Mouse (Mus musculus) layer of hippocampus, postnatal 10 days (tissue): ENCODE data around the gene Ttll3. TPM values are rescaled to one million over a fixed set of nuclear protein-coding genes. Genes with fewer than 3 reads are reported as not detected.
A peak's percentile ranks its signal among the peaks of the same experiment; 100 is the strongest.

ENCODE experiments used
- DNase-seq, 2 experiments: peaks; one replicate each; pipeline ENCODE4 v3.0.0; 2021; ENCODE audit warnings: low spot score in 2 of 2
- total RNA-seq, 2 experiments: library from RNA; stranded (reverse); gene quantifications; 2 replicates each; pipeline ENCODE4 v1.2.3; 2021

Gene Ttll3
- total RNA-seq, 2 experiments from 2014 or later: 11.2 to 13.2 TPM

- DNase-seq: peak; percentile 90 to 92
Observed at GRCm38 (mm10) chr6:113377496-113378385, 11.3 kb upstream of the Ttll3 start, which contains the start of the genes Tada3 and Arpc4. Tada3 (minus strand) TSS chr6:113377883. Arpc4 (plus strand) TSS chr6:113378115.

DNA sequence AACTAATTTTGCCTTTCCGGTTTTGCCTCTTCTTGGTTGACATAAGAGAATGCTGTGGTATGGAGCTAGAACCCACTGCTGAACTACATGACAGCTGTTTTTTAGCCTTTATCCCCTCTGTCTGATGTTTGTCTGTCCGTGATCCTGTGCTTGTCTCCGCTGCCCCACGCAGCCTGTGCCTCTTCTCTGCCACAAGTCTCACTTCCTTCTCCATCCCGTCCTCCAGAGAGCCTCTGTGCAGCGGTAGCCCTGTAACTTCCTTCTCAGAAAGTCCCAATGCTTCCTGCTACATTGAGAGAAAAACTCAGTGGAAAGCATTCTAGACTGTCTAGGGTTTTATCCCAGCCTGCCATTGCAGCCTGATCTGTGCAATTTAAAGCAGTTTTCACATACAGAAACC is 9.8 kb upstream of the Ttll3 start:
- DNase-seq: no peak

- DNase-seq: no peak
Observed at GRCm38 (mm10) chr6:113380480-113380879, 8.6 kb upstream of the Ttll3 start.

DNA sequence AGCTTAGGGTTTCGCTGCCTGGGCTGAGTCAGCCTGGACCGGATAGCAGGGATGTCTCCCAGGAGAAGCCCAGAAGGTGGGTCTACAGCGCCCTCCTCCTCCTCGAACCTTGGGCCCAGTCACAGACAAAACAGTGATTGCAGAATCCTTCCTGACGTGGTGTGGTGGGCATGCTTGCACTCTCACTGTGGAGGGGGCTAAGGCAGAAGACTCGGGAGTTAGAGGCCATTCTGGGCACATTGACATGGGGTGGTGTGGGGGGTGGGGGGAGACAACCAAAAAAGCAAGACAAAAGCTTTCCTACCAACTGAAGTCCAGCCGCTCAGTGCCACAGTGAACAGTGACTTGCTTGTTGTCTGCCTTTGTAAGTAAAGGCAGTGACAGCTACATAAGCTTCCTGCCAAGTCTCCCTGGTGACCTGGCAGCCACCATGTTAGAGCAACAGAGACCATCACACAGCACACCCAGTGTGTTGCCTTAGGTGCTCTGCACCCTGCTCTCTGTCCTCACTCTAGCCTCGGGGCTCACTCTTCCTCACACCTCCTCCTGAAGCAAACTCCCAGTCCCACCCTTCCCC is 4.6 kb upstream of the Ttll3 start:
- peak; percentile 45 to 53 for DNase-seq

- no peak for DNase-seq
Observed at GRCm38 (mm10) chr6:113385160-113385714, 3.8 kb upstream of the Ttll3 start.

DNA sequence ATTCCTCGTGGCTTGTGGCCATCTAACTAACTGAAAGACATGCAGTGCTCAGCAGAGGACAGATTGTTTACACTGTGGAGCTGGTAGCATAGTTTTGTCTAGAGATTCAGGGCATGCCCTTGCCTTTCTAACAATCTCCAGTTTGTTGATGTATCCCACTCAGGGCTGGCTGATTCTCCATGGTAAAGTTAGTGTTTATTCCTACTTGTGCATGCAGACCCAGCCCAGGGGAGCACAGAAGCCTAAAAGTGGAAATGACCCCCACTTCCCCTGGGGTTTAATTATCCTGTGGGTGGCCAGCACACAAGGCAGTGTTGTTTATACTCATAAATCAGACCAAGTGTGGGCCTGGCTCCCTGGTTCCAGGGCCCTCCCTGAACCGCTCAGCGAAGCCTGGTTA is 3.0 kb upstream of the Ttll3 start:
- DNase-seq: no peak

DNA sequence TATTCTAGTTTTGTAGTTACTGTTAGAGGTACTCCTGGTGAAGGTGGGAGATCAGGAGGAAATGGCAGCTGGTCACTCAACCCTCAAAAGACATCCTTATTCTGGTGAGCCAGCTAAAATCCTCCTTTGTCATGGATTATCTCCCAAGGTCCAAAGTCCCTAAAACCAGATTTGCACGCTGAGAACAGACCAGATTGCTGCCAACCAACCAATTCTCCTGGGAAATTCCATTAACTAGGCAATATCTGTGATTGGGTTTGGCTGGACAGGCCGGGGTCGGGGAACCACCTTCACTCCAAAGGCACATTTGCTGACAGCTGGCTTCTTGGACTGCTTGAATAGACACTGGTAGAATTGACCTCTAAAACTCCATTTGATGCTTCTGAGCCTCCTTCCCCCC is 1.7 kb downstream of the Ttll3 start:
- DNase-seq: no peak

DNA sequence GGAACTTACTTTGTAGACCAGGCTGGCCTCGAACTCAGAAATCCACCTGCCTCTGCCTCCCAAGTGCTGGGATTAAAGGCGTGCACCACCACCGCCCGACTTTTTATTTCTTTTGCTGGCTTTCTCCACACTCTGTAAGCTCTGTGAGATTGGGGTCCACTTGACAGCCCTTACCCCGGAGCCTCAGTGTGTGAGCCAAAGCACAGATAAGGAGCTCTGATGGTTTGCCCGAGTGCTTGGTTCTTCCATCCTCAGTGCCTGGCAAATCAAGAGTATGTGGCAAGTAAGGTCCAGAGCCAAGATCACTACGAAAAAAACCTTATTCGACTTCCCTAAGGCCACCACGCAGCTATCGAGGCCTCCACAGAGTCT is 2.9 kb downstream of the Ttll3 start:
- DNase-seq: no peak

GRCm38 (mm10) chr6:113392387-113393071 is 3.5 kb downstream of the Ttll3 start:
- peak; percentile 71 to 73 for DNase-seq

DNA sequence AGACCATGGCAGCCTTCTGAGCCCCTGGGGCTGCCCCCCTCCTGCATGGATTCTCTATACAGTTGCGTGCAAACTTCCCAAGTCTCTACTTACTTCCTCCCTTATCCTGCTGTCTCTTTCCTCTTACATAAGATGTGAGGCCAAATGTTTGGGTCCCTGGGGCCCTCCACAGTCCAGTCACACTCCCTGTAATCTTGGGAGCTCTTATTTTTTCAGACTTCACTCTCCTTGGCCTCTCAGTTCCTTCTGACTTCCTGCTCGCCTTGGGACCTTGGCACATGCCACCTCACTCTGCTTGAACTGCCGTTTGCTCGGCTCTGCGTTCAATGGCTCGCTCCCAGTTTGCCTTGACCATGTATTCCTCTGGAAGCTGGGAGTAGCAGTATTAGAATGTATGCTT is 4.9 kb downstream of the Ttll3 start:
- no peak for DNase-seq

DNA sequence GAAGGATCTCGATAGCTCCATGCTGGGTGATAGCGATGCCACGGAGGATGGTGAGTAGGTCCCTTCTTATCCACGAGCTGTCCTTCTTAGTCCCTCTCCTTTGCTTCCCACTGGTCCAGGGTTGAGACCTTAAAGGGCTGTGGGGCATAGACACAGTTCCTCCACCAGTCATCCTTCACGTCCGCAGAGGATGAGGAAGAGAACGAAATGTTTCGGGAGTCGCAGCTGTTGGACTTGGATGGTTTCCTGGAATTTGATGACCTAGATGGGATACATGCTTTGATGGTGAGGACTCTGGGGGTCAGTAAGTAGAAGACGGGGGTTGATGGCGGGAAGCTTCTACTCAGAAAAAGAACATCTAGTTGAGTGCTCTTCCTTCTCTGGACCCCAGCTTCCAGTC is 5.8 kb downstream of the Ttll3 start:
- DNase-seq: no peak

- no peak for DNase-seq
Observed at GRCm38 (mm10) chr6:113395501-113395900, 6.4 kb downstream of the Ttll3 start.

DNA sequence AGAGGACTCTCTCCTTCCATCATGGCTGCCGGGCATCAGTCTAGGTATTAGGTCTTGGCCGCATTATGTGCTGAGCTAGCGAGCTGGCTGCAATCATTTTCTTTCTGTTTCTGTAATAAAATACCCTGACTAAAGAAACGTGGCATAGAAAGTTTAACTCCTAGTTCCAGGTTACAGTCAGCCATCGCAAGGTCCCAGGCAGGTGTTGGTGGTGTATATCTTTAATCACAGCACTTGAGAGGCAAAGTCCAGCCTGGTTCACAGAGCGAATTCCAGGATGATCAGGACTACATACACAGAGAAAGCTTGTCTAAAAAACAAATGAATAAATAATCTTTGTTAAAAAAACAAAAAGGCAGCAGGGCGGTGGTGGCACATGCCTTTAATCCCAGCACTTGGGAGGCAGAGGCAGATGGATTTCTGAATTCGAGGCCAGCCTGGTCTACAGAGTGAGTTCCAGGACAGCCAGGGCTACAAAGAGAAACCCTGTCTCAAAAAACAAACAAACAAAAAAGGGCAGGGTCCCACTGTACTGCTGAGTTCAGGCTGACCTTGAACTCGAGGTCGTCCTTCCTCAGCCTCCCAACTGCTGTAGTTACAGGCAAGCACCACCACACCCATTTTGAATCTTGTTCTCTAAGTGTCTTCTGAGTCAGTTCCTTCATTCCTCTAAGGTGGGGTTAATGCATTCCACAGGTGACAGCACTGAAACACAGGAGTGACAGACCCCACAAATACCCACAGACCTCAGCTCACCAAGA is 7.4 kb downstream of the Ttll3 start:
- no peak for DNase-seq

DNA sequence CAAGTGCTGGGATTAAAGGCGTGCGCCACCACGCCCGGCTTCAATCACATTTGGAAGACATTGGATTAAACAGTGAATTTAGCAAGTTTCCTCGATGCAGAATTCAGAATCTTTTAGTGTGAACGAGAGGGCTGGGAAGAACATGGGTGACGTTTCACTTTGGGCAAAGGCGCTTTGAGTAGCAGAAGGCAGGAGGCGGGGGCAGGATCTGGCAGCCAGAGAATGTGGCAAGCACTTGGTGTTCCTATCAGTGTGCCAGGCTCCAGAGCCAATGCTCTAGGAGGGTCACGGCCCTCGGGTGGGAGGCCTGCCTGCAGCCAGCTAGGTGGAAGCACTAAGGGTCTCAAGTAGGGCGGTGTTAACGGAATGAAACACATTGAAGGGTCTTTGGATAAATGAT is 13.0 kb downstream of the Ttll3 start:
- peak; percentile 44 to 50 for DNase-seq

DNA sequence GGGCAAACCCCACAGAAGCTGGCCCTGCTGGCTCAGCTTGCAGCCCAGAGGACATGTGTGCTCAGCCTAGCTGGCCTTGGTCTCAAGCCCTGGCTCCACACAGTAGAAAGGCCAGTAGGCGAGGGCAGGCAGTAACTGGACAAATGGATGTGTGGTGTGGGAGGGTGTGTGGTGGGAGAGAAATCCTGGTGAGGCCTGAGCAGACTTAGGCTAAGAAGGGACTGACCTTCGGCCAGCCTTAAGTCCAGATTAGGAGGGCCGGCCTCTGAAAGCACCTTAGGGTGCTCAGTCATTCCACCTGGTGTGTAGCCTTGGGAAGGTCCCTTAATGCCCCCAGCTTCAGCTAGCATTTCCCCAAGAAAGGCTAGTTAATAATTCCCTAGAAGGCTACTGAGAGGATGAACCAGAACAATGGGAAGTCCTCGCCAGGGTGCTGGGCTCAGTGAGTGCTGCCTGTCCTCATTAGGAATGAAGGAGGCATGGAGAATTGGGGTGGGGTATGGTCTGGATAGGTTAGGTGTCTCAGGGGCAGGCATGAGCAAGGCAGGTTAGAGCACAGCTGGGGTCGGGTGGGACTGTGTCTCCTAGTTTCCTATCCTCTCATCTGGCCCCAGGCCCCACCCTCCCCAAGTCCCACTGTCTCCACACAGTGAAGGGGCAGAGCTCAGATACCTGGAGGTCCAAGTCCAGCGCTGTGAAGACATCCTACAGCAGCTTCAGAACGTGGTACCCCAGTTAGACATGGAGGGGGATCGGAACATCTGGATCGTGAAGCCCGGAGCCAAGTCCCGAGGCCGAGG is 15.8 kb downstream of the Ttll3 start:
- DNase-seq: no peak

DNA sequence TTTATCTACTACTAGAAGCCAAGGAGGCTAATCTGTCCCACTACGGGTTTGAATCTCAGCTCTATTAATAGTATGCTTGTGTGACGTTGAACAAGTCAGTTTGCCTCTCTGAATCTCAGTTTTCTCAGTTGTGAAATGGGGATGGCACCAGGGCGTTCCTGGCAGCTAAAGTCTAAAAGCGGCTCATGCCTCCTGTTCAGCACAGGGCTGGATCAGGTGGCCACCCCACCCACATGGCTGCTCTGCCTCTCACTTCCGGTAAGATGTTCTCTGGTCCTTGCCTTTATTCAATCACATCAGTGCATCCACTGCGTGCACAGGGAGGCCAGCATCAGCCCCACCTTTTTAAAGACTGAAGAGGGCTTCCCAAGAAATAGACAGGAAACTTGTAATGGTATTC is 16.4 kb downstream of the Ttll3 start:
- DNase-seq: no peak

DNA sequence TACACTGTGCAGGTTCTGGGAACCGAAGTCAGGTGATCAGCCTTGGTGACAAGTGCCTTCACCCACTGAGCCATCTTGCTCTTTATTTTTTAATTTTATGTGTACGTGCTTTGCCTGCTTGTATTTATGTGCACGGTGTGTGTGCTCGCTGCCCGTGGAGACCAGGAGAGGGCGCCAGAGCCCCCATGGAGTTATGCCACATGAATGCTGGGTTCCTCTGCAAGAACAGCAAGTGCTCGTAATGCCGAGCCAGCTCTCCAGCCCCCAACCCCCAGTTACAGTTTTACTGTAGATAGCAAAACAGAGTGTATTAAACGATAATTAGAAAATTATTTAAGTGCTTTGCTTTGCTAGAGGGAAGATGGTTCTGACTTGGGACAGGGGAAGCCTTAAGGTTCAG is 17.6 kb downstream of the Ttll3 start:
- DNase-seq: peak; percentile 52 to 55

DNA sequence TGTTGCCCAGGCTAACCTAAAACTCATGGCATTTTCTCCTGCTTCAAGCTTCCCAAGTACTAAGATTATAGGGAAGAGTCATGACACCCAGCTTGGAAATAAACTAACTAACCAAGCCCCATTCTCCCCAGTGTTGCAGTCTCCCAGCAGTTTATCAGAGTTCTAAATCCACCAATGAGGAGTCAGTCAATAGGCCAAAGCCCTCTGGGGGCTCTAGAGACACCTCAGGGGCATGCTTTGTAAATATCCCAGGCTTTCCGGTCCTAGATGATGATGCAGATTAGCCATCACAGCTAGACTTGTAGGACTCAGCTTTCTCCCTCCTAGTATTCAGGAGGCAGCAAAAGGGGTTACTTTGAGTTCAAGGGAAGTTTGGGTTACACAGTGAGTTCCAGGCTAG is 20.9 kb downstream of the Ttll3 start:
- no peak for DNase-seq

DNA sequence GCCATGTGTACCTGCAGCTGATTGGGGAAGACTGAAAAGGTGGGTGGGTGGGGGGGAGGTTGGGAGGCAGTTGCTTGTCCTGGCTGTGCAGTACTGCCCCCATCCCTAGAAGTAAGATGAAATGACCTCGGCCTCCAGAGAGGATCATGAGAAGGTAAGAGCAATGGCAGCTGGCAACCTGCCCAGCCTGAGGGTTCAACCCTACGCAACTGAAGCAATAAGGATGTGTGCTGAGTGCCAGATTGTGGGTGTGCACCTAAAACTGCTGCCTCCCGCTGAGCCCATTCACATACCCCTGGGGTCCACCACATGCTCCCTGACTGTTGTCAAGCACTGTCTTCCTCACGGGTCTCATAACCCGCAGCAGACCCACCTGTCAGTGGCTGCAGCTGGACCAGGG is 27.4 kb downstream of the Ttll3 start:
- no peak for DNase-seq
